Mouse (Mus musculus) cortical plate, adult 2 months (tissue): ENCODE measurements around the gene Prdm2.

Source experiments
- CTCF ChIP-seq: fragments of 200-500 bp; IDR thresholded peaks from 2 replicates; pipeline ENCODE4 v1.5.1; 2011; ENCODE audit warnings: mild to moderate bottlenecking, control low read depth, low read length; ENCODE audit not compliant: insufficient read depth; ENCODE audit errors: extremely low read depth
- POLR2A ChIP-seq: fragments of 200-500 bp; IDR thresholded peaks from 2 replicates; pipeline ENCODE4 v1.6.1; 2011; ENCODE audit warnings: mild to moderate bottlenecking, low read length, control low read depth; ENCODE audit not compliant: insufficient read depth; ENCODE audit errors: extremely low read depth

GRCm38 (mm10) chr4:143071791-143072190 is 141.0 kb downstream of the Prdm2 start:
- TF ChIP-seq CTCF: no peak
- no peak for TF ChIP-seq POLR2A
